In the genomic region with DNA sequence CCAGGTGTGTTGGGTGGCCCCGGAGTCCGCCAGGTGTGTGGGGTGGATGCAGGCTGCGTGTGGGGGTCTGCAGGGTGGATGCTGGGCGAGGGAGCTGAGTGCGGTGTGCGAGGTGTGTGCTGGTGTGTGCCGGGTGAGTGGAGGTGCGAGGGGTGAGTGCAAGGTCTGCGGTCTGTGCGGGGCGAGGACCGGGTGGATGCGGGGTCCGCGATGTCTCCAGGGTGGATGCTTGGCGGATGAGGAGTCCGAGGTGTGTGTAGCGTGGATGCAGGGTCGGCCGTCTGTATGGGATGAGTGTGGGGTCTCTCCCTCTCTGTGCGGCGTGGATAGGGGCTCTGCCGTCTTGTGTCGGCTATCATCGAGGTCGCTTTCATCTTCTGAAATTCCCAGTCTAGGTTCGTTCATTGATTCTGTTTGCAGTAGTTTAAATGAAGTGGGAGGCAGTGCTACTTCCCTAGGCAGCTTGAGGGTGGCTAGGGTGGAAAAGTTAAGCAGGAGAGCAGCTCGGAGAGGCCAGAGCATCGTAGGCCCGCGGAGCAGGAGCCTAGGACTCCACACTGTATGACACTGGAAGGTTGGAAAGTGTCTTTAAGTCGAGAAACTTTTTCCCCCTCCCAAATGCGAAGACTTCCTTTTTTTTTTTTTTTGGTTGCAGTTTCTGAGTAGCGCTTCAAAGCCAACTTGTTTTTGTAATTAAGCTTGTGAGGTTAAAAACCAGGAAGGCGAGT, we compare ENCODE assay signal across 8 mouse cellular contexts. TPM values are rescaled to one million over a fixed set of nuclear protein-coding genes. Genes with fewer than 3 reads are reported as not detected.
DNase-seq lines count a peak whose midpoint lies in the region; ATAC-seq and TF ChIP-seq lines count a peak whose summit lies in the region.

No protein-coding gene starts in this region.

- peaks cover 20% of the 10 kb centered on the region for H3K79me2 ChIP-seq in MEL (ENCODE audit: control insufficient read depth, insufficient read depth, low read length, poor library complexity)

- H3K27ac ChIP-seq in layer of hippocampus, adult 2 months = peak overlapping the region; percentile 94
- H3K27ac ChIP-seq in MEL (ENCODE audit: control insufficient read depth, low read depth, low read length) = no peak overlapping the region
- peak overlapping the region; percentile 83 for H3K27ac ChIP-seq in embryonic facial prominence, embryonic 12.5 days
- peak overlapping the region; percentile 85 for H3K27ac ChIP-seq in hindbrain, postnatal 0 days

- H3K9ac ChIP-seq in MEL (ENCODE audit: control insufficient read depth, low read depth, low read length, poor library complexity, severe bottlenecking) = peak overlapping the region; percentile 80
- H3K9ac ChIP-seq in embryonic facial prominence, embryonic 12.5 days = peak overlapping the region; percentile 92
- peak overlapping the region; percentile 89 for H3K9ac ChIP-seq in hindbrain, postnatal 0 days (replicated peaks; ENCODE audit: low read length)

- peak overlapping the region; percentile 86 for H3K4me3 ChIP-seq in layer of hippocampus, adult 2 months
- H3K4me3 ChIP-seq in MEL (ENCODE audit: control insufficient read depth in 1 of 2, insufficient read depth in 1 of 2, low read depth in 2 of 2, low read length in 2 of 2) = peak overlapping the region; percentile 78 to 81
- H3K4me3 ChIP-seq in embryonic facial prominence, embryonic 12.5 days = peak overlapping the region; percentile 97
- H3K4me3 ChIP-seq in hindbrain, postnatal 0 days (ENCODE audit: low read length) = peak overlapping the region; percentile 96

- WGBS in embryonic facial prominence, embryonic 12.5 days = 3% methylated on average over 35 of the region's 35 CpGs
- WGBS in hindbrain, postnatal 0 days = 3% methylated on average over 35 of the region's 35 CpGs

- H3K4me2 ChIP-seq in embryonic facial prominence, embryonic 12.5 days (replicated peaks) = peak overlapping the region; percentile 95
- H3K4me2 ChIP-seq in hindbrain, postnatal 0 days (ENCODE audit: low read depth, low read length) = peak overlapping the region; percentile 89

- no peak; the same call in 1 of the 2 replicates for TF ChIP-seq RAD21 in MEL (IDR thresholded peaks at IDR 0.05; ENCODE audit: low read depth, low read length)

- TF ChIP-seq EP300 in MEL (IDR thresholded peaks at IDR 0.05; ENCODE audit: low read depth in 1 of 2, low read length in 2 of 2) = no peak

- peaks cover 0 to 1% of the 10 kb centered on the region in 2 experiments; a peak in 1 of 4 replicates for H3K27me3 ChIP-seq in MEL (ENCODE audit: control insufficient read depth in 1 of 2, insufficient read depth in 2 of 2, low read length in 2 of 2)
- no peaks in the 10 kb centered on the region for H3K27me3 ChIP-seq in embryonic facial prominence, embryonic 12.5 days
- no peaks in the 10 kb centered on the region for H3K27me3 ChIP-seq in hindbrain, postnatal 0 days (ENCODE audit: insufficient read depth, low read length)

- no peak for TF ChIP-seq CTCF in layer of hippocampus, adult 2 months (conservative IDR thresholded peaks at IDR 0.05)
- no peak for TF ChIP-seq CTCF in MEL (IDR thresholded peaks at IDR 0.05 in 2 of 3, conservative IDR thresholded peaks at IDR 0.05 in 1 of 3; ENCODE audit: control insufficient read depth in 1 of 3, insufficient read depth in 1 of 3, low read depth in 2 of 3, low read length in 3 of 3, poor library complexity in 1 of 3, severe bottlenecking in 1 of 3)
- no peak for TF ChIP-seq CTCF in hindbrain, postnatal 0 days (IDR thresholded peaks at IDR 0.05; ENCODE audit: low read depth)

- no peak for DNase-seq in layer of hippocampus, adult 2 months (ENCODE audit: low spot score in 2 of 2)
- DNase-seq in layer of hippocampus, postnatal 14 days (ENCODE audit: low spot score in 2 of 2) = no peak
- DNase-seq in MEL (ENCODE audit: low read depth, low spot score) = peak; percentile 62
- peak; percentile 24 for DNase-seq in hindbrain, postnatal 0 days (ENCODE audit: low spot score)
- DNase-seq in c-Kit-positive CD71-positive TER-119-positive erythroid progenitor cells, embryonic 14.5 days (ENCODE audit: low spot score) = no peak
- DNase-seq in frontal cortex, adult 2 months (ENCODE audit: extremely low spot score in 1 of 2, low spot score in 1 of 2) = no peak

- TF ChIP-seq POLR2A in MEL (IDR thresholded peaks at IDR 0.05; ENCODE audit: control insufficient read depth in 1 of 2, insufficient read depth in 1 of 2, low read depth in 1 of 2, low read length in 2 of 2, poor library complexity in 1 of 2) = no peak

- H3K9me3 ChIP-seq in MEL (replicated peaks; ENCODE audit: insufficient read depth, low read length) = no peaks in the 10 kb centered on the region
- no peaks in the 10 kb centered on the region for H3K9me3 ChIP-seq in embryonic facial prominence, embryonic 12.5 days
- H3K9me3 ChIP-seq in hindbrain, postnatal 0 days (ENCODE audit: low read length) = no peaks in the 10 kb centered on the region

- ATAC-seq in embryonic facial prominence, embryonic 12.5 days (ENCODE audit: insufficient number of reproducible peaks, insufficient read depth, low FRiP score, low TSS enrichment) = peak; percentile 63
- peak; percentile 50 for ATAC-seq in hindbrain, postnatal 0 days
- peak; percentile 35; the same call in 1 of the 2 replicates for ATAC-seq in megakaryocyte-erythroid progenitor cell, adult 5-6 weeks (replicated peaks; ENCODE audit: low FRiP score, low TSS enrichment, poor library complexity, severe bottlenecking)

- H3K4me1 ChIP-seq in MEL (ENCODE audit: control insufficient read depth in 1 of 2, insufficient read depth in 2 of 2, low read length in 2 of 2) = peaks cover 5 to 12% of the 10 kb centered on the region in 2 experiments
- H3K4me1 ChIP-seq in embryonic facial prominence, embryonic 12.5 days = peaks cover 11% of the 10 kb centered on the region
- peaks cover 3% of the 10 kb centered on the region; the same call in 1 of the 2 replicates for H3K4me1 ChIP-seq in hindbrain, postnatal 0 days (ENCODE audit: insufficient read depth, low read length)

- peaks cover 0 to 13% of the 10 kb centered on the region in 2 experiments; a peak in 2 of 4 replicates for H3K36me3 ChIP-seq in MEL (ENCODE audit: control insufficient read depth in 1 of 2, insufficient read depth in 2 of 2, low read length in 2 of 2)
- no peaks in the 10 kb centered on the region for H3K36me3 ChIP-seq in embryonic facial prominence, embryonic 12.5 days
- no peaks in the 10 kb centered on the region for H3K36me3 ChIP-seq in hindbrain, postnatal 0 days (ENCODE audit: insufficient read depth, low read length)

TF ChIP-seq in MEL, 35 proteins besides CTCF, POLR2A, EP300 and RAD21:
- TF ChIP-seq SIN3A (IDR thresholded peaks at IDR 0.05; ENCODE audit: low read length) (peak; percentile 44; the same call in 1 of the 2 replicates), USF2 (IDR thresholded peaks at IDR 0.05; ENCODE audit: borderline replicate concordance in 1 of 2, insufficient read depth in 1 of 2, low read depth in 1 of 2, low read length in 2 of 2) (no peak), TBP (IDR thresholded peaks at IDR 0.05; ENCODE audit: low read depth, low read length) (peak; percentile 50; the same call in 1 of the 2 replicates), MYC (IDR thresholded peaks at IDR 0.05; ENCODE audit: low read depth, low read length) (no peak), ZNF384 (IDR thresholded peaks at IDR 0.05; ENCODE audit: low read depth, low read length) (peak; percentile 95), MYB (IDR thresholded peaks at IDR 0.05; ENCODE audit: low read depth, low read length) (no peak), CHD1 (IDR thresholded peaks at IDR 0.05; ENCODE audit: low read depth, low read length) (0 out of 2 replicates have a peak, but pooled peaks have one; percentile 29)

RNA-seq across cellular contexts. Expression of a gene that starts 0.9 kb away (rescaled TPM):
- total RNA-seq in layer of hippocampus, adult 2 months (2021) = 10 to 100 TPM; 27.8 to 37.7 TPM
- total RNA-seq in layer of hippocampus, postnatal 14 days (2021) = 10 to 100 TPM; 32.0 to 32.6 TPM
- total RNA-seq in MEL (2012; rRNA removed) = 5.7 and 6.7 TPM in 2 replicates
- 10 to 100 TPM; 10.3 to 19.8 TPM for polyA plus RNA-seq in MEL (2012; ENCODE audit: insufficient read depth in 1 of 2, insufficient read length in 2 of 2, low read depth in 1 of 2, low replicate concordance in 2 of 2, missing spikeins in 1 of 2)
- polyA plus RNA-seq in embryonic facial prominence, embryonic 12.5 days (2016; fragmentation: Nextera tagmentation; extraction: Ambion mirVana) = 16.6 and 17.4 TPM in 2 replicates
- 28.3 and 29.2 TPM in 2 replicates for total RNA-seq in hindbrain, postnatal 0 days (2014; rRNA removed)
- 10.7 and 10.8 TPM in 2 replicates for polyA plus RNA-seq in hindbrain, postnatal 0 days (2015; fragmentation: Nextera tagmentation; extraction: Ambion mirVana)
- total RNA-seq in megakaryocyte-erythroid progenitor cell, adult 5-6 weeks (2014; fragmentation: Nextera tagmentation) = 8.3 and 21.1 TPM in 2 replicates
- 8.8 and 15.9 TPM in 2 replicates for total RNA-seq in megakaryocyte-erythroid progenitor cell, adult 5-6 weeks (2017)
- polyA plus RNA-seq in frontal cortex, adult 2 months (2012; rRNA removed) = 33.5 and 34.2 TPM in 2 replicates

Comparison
In these comparisons a context has a peak if more than half of its experiments do, and no peak if none do; other contexts are left out.
1. DNase-seq: peak in MEL (single experiment) and hindbrain, postnatal 0 days (single experiment); none in layer of hippocampus, adult 2 months (0 of 2), layer of hippocampus, postnatal 14 days (0 of 2), c-Kit-positive CD71-positive TER-119-positive erythroid progenitor cells, embryonic 14.5 days (single experiment) and frontal cortex, adult 2 months (0 of 2).
2. Peak in every context shown above with its lines, with median percentiles within 50 percentile points of each other: H3K4me3 ChIP-seq, H3K9ac ChIP-seq and ATAC-seq.